20 mouse cellular contexts compared by ENCODE assay signal in genomic region chr7:112449954-112450700, GRCm38 (mm10). TPM values are rescaled to one million over a fixed set of nuclear protein-coding genes. Genes with fewer than 3 reads are reported as not detected.
DNase-seq lines count a peak whose midpoint lies in the region; ATAC-seq lines count a peak whose summit lies in the region.
"Had no signal": no experiment of that assay in that cellular context is flagged by ENCODE, and none has a peak within 500 bp of the region (broad histone marks: within the 10 kb centered on the region; RNA-seq: fewer than 3 reads in every experiment).

No protein-coding gene starts in this region.

- no peak overlapping the region for H3K4me3 ChIP-seq in kidney, embryonic 14.5 days (ENCODE audit: low read length)
- no peak overlapping the region for H3K4me3 ChIP-seq in liver, embryonic 13.5 days (replicated peaks)
- H3K4me3 ChIP-seq in heart, embryonic 10.5 days = no peak overlapping the region
- H3K4me3 ChIP-seq: forebrain, embryonic 12.5 days; limb, embryonic 13.5 days had no signal

- peak; percentile 78 to 83 for DNase-seq in kidney, adult 8-10 months
- peak; percentile 89 for DNase-seq in kidney, adult 9 months
- no peak for DNase-seq in liver, embryonic 13.5 days
- no peak for DNase-seq in heart, embryonic 10.5 days (ENCODE audit: low spot score)
- DNase-seq in heart, adult 18-20 months = no peak
- DNase-seq: cerebellum, adult 18-20 months; cerebellum, postnatal 36 days; layer of hippocampus, adult 9-11 months; right cerebral cortex, adult 18-20 months; thymus, adult 2 months had no signal

- H3K9me3 ChIP-seq in kidney, embryonic 14.5 days (ENCODE audit: control insufficient read depth, low read length) = no peaks in the 10 kb centered on the region
- no peaks in the 10 kb centered on the region for H3K9me3 ChIP-seq in liver, embryonic 13.5 days (replicated peaks)
- H3K9me3 ChIP-seq in heart, embryonic 10.5 days = no peaks in the 10 kb centered on the region

- H3K27ac ChIP-seq in kidney, embryonic 14.5 days (ENCODE audit: low read depth, low read length) = no peak overlapping the region
- peak overlapping the region; percentile 66 for H3K27ac ChIP-seq in liver, embryonic 13.5 days
- H3K27ac ChIP-seq in heart, embryonic 10.5 days = no peak overlapping the region
- H3K27ac ChIP-seq: forebrain, embryonic 12.5 days; hindbrain, postnatal 0 days; limb, embryonic 13.5 days had no signal

- H3K27me3 ChIP-seq in kidney, embryonic 14.5 days (ENCODE audit: control insufficient read depth, insufficient read depth, low read length) = no peaks in the 10 kb centered on the region
- H3K27me3 ChIP-seq in liver, embryonic 13.5 days = no peaks in the 10 kb centered on the region
- no peaks in the 10 kb centered on the region for H3K27me3 ChIP-seq in heart, embryonic 10.5 days (ENCODE audit: insufficient read depth, poor library complexity, severe bottlenecking)
- H3K27me3 ChIP-seq: forebrain, embryonic 12.5 days; limb, embryonic 13.5 days had no signal

- no peaks in the 10 kb centered on the region for H3K36me3 ChIP-seq in kidney, embryonic 14.5 days (ENCODE audit: control insufficient read depth, insufficient read depth, low read length)
- no peaks in the 10 kb centered on the region for H3K36me3 ChIP-seq in liver, embryonic 13.5 days
- peaks cover 5% of the 10 kb centered on the region; the same call in 1 of the 2 replicates for H3K36me3 ChIP-seq in heart, embryonic 10.5 days
- H3K36me3 ChIP-seq: forebrain, embryonic 12.5 days had no signal

- whole genome bisulfite sequencing in kidney, embryonic 14.5 days = 91% methylated on average over 8 of the region's 8 CpGs
- WGBS in liver, embryonic 13.5 days (ENCODE audit: insufficient replicate concordance) = 58% methylated on average over 8 of the region's 8 CpGs
- 85% methylated on average over 8 of the region's 8 CpGs for WGBS in heart, embryonic 10.5 days

- peaks cover 17% of the 10 kb centered on the region for H3K4me1 ChIP-seq in kidney, embryonic 14.5 days (ENCODE audit: control insufficient read depth, insufficient read depth, low read length)
- H3K4me1 ChIP-seq in liver, embryonic 13.5 days (replicated peaks) = peaks cover 6% of the 10 kb centered on the region; the same call in 1 of the 2 replicates
- peaks cover 34% of the 10 kb centered on the region for H3K4me1 ChIP-seq in heart, embryonic 10.5 days

- H3K4me2 ChIP-seq in kidney, embryonic 14.5 days (replicated peaks; ENCODE audit: low read depth, low read length) = no peak overlapping the region
- no peak overlapping the region for H3K4me2 ChIP-seq in liver, embryonic 13.5 days
- H3K4me2 ChIP-seq: forebrain, embryonic 12.5 days; limb, embryonic 13.5 days had no signal

- no peak overlapping the region for H3K9ac ChIP-seq in kidney, embryonic 14.5 days (ENCODE audit: low read depth, low read length)
- no peak overlapping the region for H3K9ac ChIP-seq in liver, embryonic 13.5 days
- H3K9ac ChIP-seq: forebrain, embryonic 12.5 days; limb, embryonic 13.5 days had no signal

- ATAC-seq in kidney, embryonic 14.5 days (ENCODE audit: low FRiP score, low TSS enrichment) = no peak
- ATAC-seq in liver, embryonic 13.5 days (ENCODE audit: low read depth) = peak; percentile 74
- ATAC-seq in inflammation-experienced regulatory T-cells, adult 6 months = no peak
- ATAC-seq: hindbrain, postnatal 0 days; lung, postnatal 0 days; midbrain, embryonic 16.5 days had no signal

RNA-seq across cellular contexts. Expression of gene Parva, which starts 22.8 kb away (rescaled TPM):
- polyA plus RNA-seq in kidney, embryonic 14.5 days (2014; fragmentation: Nextera tagmentation; extraction: Ambion mirVana) = 53.4 and 92.8 TPM in 2 replicates
- polyA plus RNA-seq in liver, embryonic 13.5 days (2015; fragmentation: Nextera tagmentation; extraction: Ambion mirVana) = 8.1 and 9.8 TPM in 2 replicates
- 82.5 and 94.9 TPM in 2 replicates for polyA plus RNA-seq in heart, embryonic 10.5 days (2016; fragmentation: Nextera tagmentation; extraction: Ambion mirVana)
- 10 to 100 TPM; 38.9 to 42.8 TPM for total RNA-seq in heart, adult 18-20 months (2021)
- polyA plus RNA-seq in inflammation-experienced regulatory T-cells, adult 6 months (2017; shearing (Covaris generic)) = not detected
- total RNA-seq: granulocyte monocyte progenitor cell, adult 5-6 weeks; hematopoietic stem cell, adult 5-6 weeks; megakaryocyte progenitor cell, adult 5-6 weeks had no signal

Comparison
In these comparisons a context has a peak if more than half of its experiments do, and no peak if none do; other contexts are left out.
1. DNase-seq: peak in kidney, adult 8-10 months (2 of 2) and kidney, adult 9 months (single experiment); none in liver, embryonic 13.5 days (single experiment), heart, embryonic 10.5 days (single experiment) and heart, adult 18-20 months (0 of 2).